ENCODE assay signal across 8 mouse cellular contexts in the genomic region with DNA sequence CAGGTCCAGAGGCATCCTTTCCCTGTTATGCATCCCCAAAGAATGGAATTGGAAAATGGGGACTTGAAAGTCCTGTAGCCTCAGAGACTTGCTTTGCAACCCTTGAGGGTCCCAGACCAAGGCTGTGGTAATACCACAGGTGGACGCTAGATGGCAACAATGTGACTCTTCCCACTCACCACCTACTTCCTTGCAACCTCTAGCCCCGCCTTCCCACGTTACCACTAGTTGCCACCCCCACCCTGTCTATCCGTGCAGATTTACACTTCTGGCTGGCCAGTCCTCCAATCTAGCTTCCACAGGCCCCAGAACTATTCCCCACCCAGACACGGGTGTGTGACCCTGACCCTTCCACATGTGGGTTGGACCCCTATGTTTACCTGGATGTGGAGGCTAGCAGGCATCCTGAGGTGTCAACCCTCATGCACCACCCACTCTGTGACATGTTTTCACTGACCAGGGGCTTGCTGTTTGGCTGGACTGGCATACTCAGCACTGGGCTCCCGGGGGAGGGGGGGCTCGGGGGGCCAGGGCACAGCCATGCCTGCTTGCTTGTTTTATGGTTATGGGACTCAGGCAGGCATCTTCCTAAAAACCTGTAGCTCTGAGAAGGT. TPM values are rescaled to one million over a fixed set of nuclear protein-coding genes. Genes with fewer than 3 reads are reported as not detected.
DNase-seq lines count a peak whose midpoint lies in the region; ATAC-seq and TF ChIP-seq lines count a peak whose summit lies in the region.

No protein-coding gene starts in this region.

- H3K4me2 ChIP-seq in forebrain, embryonic 12.5 days = no peak overlapping the region; the same call in 1 of the 2 replicates
- no peak overlapping the region for H3K4me2 ChIP-seq in hindbrain, embryonic 11.5 days (replicated peaks; ENCODE audit: low read depth, low read length)

- H3K9me3 ChIP-seq in forebrain, embryonic 12.5 days = no peaks in the 10 kb centered on the region
- H3K9me3 ChIP-seq in hindbrain, embryonic 11.5 days (ENCODE audit: control insufficient read depth, low read length) = no peaks in the 10 kb centered on the region
- peaks cover 13% of the 10 kb centered on the region for H3K9me3 ChIP-seq in megakaryocyte, embryonic 14.5 days

- peaks cover 72% of the 10 kb centered on the region for H3K36me3 ChIP-seq in forebrain, embryonic 12.5 days (replicated peaks)
- peaks cover 24% of the 10 kb centered on the region for H3K36me3 ChIP-seq in hindbrain, embryonic 11.5 days (ENCODE audit: control insufficient read depth, insufficient read depth, low read length)
- H3K36me3 ChIP-seq in megakaryocyte, embryonic 14.5 days (replicated peaks; ENCODE audit: low read length) = peaks cover 33% of the 10 kb centered on the region
- peaks cover 27% of the 10 kb centered on the region for H3K36me3 ChIP-seq in small intestine, adult 2 months (ENCODE audit: control insufficient read depth, insufficient read depth, low read length)

- no peak for TF ChIP-seq POLR2A in small intestine, adult 2 months (IDR thresholded peaks at IDR 0.05; ENCODE audit: low read depth, low read length)

- intact Hi-C loops in heart, postnatal 25 days (cut with DNase I) = loop anchor here (1.0 kb wide), 1 partner anchor 119 kb away; no protein-coding TSS in a partner anchor

- peak; percentile 86; the same call in 1 of the 2 replicates for TF ChIP-seq CTCF in small intestine, adult 2 months (IDR thresholded peaks at IDR 0.05; ENCODE audit: extremely low read depth, insufficient read length, insufficient replicate concordance, low read depth, low read length)

- peak overlapping the region; percentile 31; the same call in 1 of the 2 replicates for H3K27ac ChIP-seq in forebrain, embryonic 12.5 days
- H3K27ac ChIP-seq in hindbrain, embryonic 11.5 days (ENCODE audit: low read depth, low read length) = no peak overlapping the region
- H3K27ac ChIP-seq in small intestine, adult 2 months (ENCODE audit: insufficient read depth, low read depth, low read length) = no peak overlapping the region

- WGBS in forebrain, embryonic 12.5 days = 10% methylated on average over 7 of the region's 7 CpGs
- WGBS in hindbrain, embryonic 11.5 days = 15% methylated on average over 7 of the region's 7 CpGs
- WGBS in small intestine, adult 2 months = 10% methylated on average over 7 of the region's 7 CpGs

- H3K9ac ChIP-seq in forebrain, embryonic 12.5 days = no peak overlapping the region
- no peak overlapping the region for H3K9ac ChIP-seq in hindbrain, embryonic 11.5 days (ENCODE audit: low read depth, low read length)

- peak; percentile 65 for ATAC-seq in forebrain, embryonic 12.5 days (ENCODE audit: low FRiP score)
- peak; percentile 62 for ATAC-seq in hindbrain, embryonic 11.5 days (ENCODE audit: low FRiP score)

- no peaks in the 10 kb centered on the region for H3K27me3 ChIP-seq in forebrain, embryonic 12.5 days
- no peaks in the 10 kb centered on the region for H3K27me3 ChIP-seq in hindbrain, embryonic 11.5 days (ENCODE audit: control insufficient read depth, insufficient read depth, low read length)
- H3K27me3 ChIP-seq in megakaryocyte, embryonic 14.5 days (replicated peaks) = peaks cover 25% of the 10 kb centered on the region
- H3K27me3 ChIP-seq in small intestine, adult 2 months (ENCODE audit: control insufficient read depth, insufficient read depth, low read length) = no peaks in the 10 kb centered on the region

- no peak overlapping the region for H3K4me3 ChIP-seq in forebrain, embryonic 12.5 days (replicated peaks)
- no peak overlapping the region for H3K4me3 ChIP-seq in hindbrain, embryonic 11.5 days (ENCODE audit: low read depth, low read length)
- peak overlapping the region; percentile 80 for H3K4me3 ChIP-seq in megakaryocyte, embryonic 14.5 days (replicated peaks)
- no peak overlapping the region for H3K4me3 ChIP-seq in small intestine, adult 2 months (ENCODE audit: low read depth, low read length)

- DNase-seq in heart, adult 11 months = peak; percentile 95
- DNase-seq in heart, postnatal 25 days (ENCODE audit: low spot score) = no peak
- DNase-seq in c-Kit-positive CD71-positive TER-119-negative erythroid progenitor cells, embryonic 14.5 days (ENCODE audit: low read depth) = peak; percentile 39
- peak; percentile 84 for DNase-seq in hindbrain, embryonic 11.5 days (ENCODE audit: low spot score)
- DNase-seq in layer of hippocampus, postnatal 10 days (ENCODE audit: low spot score in 2 of 2) = peak; percentile 75 to 78

- H3K4me1 ChIP-seq in forebrain, embryonic 12.5 days = peaks cover 5% of the 10 kb centered on the region
- H3K4me1 ChIP-seq in hindbrain, embryonic 11.5 days (replicated peaks; ENCODE audit: control insufficient read depth, insufficient read depth, low read length) = no peaks in the 10 kb centered on the region
- peaks cover 13% of the 10 kb centered on the region for H3K4me1 ChIP-seq in megakaryocyte, embryonic 14.5 days
- H3K4me1 ChIP-seq in small intestine, adult 2 months (ENCODE audit: control insufficient read depth, insufficient read depth, insufficient read length, low read length) = no peaks in the 10 kb centered on the region; the same call in 1 of the 2 replicates

RNA-seq across cellular contexts. Expression of a gene that starts 31.3 kb away (rescaled TPM):
- total RNA-seq in heart, postnatal 25 days (2021) = under 1 TPM; 0.34 to 0.65 TPM
- polyA plus RNA-seq in forebrain, embryonic 12.5 days (2016; fragmentation: Nextera tagmentation; extraction: Ambion mirVana) = 43.4 and 44.9 TPM in 2 replicates
- 24.1 and 24.7 TPM in 2 replicates for polyA plus RNA-seq in hindbrain, embryonic 11.5 days (2014; fragmentation: Nextera tagmentation; extraction: Ambion mirVana)
- 10 to 100 TPM; 84.1 to 93.2 TPM for total RNA-seq in layer of hippocampus, postnatal 10 days (2021)
- 0.04 TPM in 1 of 2 replicates, not detected in the other for polyA plus RNA-seq in megakaryocyte, embryonic 14.5 days (2012; ENCODE audit: insufficient read depth, low replicate concordance)
- polyA plus RNA-seq in small intestine, adult 2 months (2012; rRNA removed) = 1.1 and 2.6 TPM in 2 replicates
